Mouse (Mus musculus) CD8-positive naive resting alpha-beta T cell, adult 57 days (primary cell): Measurements from ENCODE around the gene Gm10354. TPM values are rescaled to one million over a fixed set of nuclear protein-coding genes. Genes with fewer than 3 reads are reported as not detected.

ENCODE experiments used
- total RNA-seq: library from RNA; stranded (reverse); gene quantifications from one replicate; pipeline ENCODE4 v1.2.4, GENCODE M21; 2023

Gm10354 gene
- total RNA-seq, result not detected

GRCm38 (mm10) chr5:14978835-14979234 lies at the start of gene Gm10354:
Gene Gm10354 (minus strand): TSS chr5:14978935.

GRCm38 (mm10) chr5:14938329-14938728 lies 40.4 kb downstream of the Gm10354 start, which contains the start of gene Speer4e:
Gene Speer4e (minus strand): TSS chr5:14938429.

Other genes starting within 250 kb of the Gm10354 start
- gene Gm9758, start 64.0 kb downstream of the Gm10354 start, total RNA-seq, result not detected
- gene Speer4e, start 40.5 kb downstream of the Gm10354 start, total RNA-seq, result not detected
- gene Gm17019, start 54.1 kb upstream of the Gm10354 start, total RNA-seq, result not detected